Mouse (Mus musculus): ENCODE measurements at regions not wholly inside any gene's neighbourhood (a gene's known extent, or its start where the extent isn't known, plus 50 kb on each side); places are given as distances from the start of the nearest gene placed in this dataset.
"Not testable (repeated sequence)": the region's sequence is repeated elsewhere in the genome, so short reads cannot be mapped to it uniquely, and the experiment has no call there.

DNA sequence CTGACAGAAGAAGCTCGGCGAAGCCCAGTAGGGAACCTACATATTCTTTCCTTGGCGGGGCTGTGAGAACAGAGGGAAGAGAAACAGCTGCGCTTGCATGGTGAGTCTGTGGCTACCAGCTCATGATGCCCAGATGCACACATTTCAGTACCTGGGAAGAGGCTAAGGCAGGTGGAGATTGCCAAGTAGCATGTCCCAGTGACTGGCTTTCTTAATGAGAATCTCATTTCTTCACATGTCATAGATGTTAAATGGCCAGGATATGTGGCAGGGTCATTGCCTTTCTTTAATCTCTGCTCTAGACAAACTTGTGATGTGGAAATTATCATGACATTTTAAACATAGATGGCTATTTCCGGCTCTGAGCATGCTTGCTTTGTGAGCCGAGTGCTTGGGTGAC, 109.5 kb upstream of the Tns3 start:
- WGBS: 85% methylated on average over 6 of the region's 6 CpGs

DNA sequence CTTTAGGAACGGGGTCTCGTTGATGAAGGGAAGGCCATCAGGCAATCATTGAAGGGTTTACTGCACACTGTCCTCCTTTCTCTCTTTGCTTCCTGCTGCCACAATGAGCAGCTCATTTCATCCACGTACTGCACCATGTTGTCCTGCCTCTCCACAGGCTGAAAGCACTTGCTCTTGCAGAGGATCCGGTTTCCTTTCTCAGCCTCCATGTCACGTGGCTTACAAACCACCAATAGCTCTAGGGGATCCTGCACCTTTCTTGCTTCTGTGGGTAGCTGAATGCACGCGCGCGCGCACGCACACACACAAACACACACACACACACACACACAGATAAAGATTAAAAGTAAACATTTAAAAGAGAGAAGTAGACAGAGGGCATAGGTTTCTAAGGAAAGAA, 108.9 kb upstream of the Tns3 start:
- WGBS: 91% methylated on average over 11 of the region's 11 CpGs
- Histone ChIP-seq H3K4me3 (ENCODE audit: insufficient read depth, low read depth, low read length) (no peak overlapping the region), H3K4me1 (ENCODE audit: control insufficient read depth, insufficient read depth, low read length) (no peaks in the 10 kb centered on the region), H3K27ac (ENCODE audit: insufficient read depth, low read depth, low read length) (no peak overlapping the region)
- TF ChIP-seq POLR2A (IDR thresholded peaks at IDR 0.05; ENCODE audit: insufficient read depth, low read depth, low read length) (no peak), CTCF (IDR thresholded peaks at IDR 0.05; ENCODE audit: insufficient read depth, low read depth, low read length) (no peak)

More for the DNA sequence above, 109.5 kb upstream of the Tns3 start:
- Histone ChIP-seq H3K4me3 (ENCODE audit: insufficient read depth, low read depth, low read length) (no peak overlapping the region), H3K27ac (ENCODE audit: insufficient read depth, low read depth, low read length) (no peak overlapping the region), H3K4me1 (ENCODE audit: control insufficient read depth, insufficient read depth, low read length) (no peaks in the 10 kb centered on the region)
- TF ChIP-seq CTCF (IDR thresholded peaks at IDR 0.05; ENCODE audit: insufficient read depth, low read depth, low read length) (no peak), POLR2A (IDR thresholded peaks at IDR 0.05; ENCODE audit: insufficient read depth, low read depth, low read length) (no peak)

GRCm38 (mm10) chr11:8772541-8772940, 108.2 kb upstream of the Tns3 start:
- Histone ChIP-seq H3K27ac (ENCODE audit: insufficient read depth, low read depth, low read length) (no peak overlapping the region), H3K4me1 (ENCODE audit: control insufficient read depth, insufficient read depth, low read length) (no peaks in the 10 kb centered on the region), H3K4me3 (ENCODE audit: insufficient read depth, low read depth, low read length) (no peak overlapping the region)
- no peak for TF ChIP-seq POLR2A (IDR thresholded peaks at IDR 0.05; ENCODE audit: insufficient read depth, low read depth, low read length)
- no peak for TF ChIP-seq CTCF (IDR thresholded peaks at IDR 0.05; ENCODE audit: insufficient read depth, low read depth, low read length)
- WGBS: 73% methylated on average over 5 of the region's 5 CpGs

DNA sequence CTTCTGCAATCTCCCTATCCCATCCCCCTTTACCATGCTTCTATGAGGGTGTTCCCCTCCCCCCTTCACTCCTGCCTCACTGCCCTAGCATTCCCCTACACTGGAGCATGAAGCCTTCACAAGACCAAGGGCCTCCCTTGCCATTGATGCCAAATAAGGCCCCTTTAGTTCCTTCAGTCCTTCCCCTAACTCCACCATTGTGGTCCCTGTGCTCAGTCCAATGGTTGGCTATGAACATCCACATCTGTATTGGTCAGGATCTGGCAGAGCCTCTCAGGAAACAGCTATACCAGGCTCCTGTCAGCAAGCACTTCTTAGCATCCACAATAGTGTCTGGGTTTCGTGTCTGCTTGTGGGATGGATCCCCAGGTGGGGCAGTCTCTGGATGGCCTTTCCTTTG, 104.4 kb upstream of the Tns3 start:
- H3K4me3 ChIP-seq (ENCODE audit: insufficient read depth, low read depth, low read length); H3K27ac ChIP-seq (ENCODE audit: insufficient read depth, low read depth, low read length); H3K4me1 ChIP-seq (ENCODE audit: control insufficient read depth, insufficient read depth, low read length): not testable (repeated sequence)
- 96% methylated on average over 1 of the region's 1 CpGs for WGBS

DNA sequence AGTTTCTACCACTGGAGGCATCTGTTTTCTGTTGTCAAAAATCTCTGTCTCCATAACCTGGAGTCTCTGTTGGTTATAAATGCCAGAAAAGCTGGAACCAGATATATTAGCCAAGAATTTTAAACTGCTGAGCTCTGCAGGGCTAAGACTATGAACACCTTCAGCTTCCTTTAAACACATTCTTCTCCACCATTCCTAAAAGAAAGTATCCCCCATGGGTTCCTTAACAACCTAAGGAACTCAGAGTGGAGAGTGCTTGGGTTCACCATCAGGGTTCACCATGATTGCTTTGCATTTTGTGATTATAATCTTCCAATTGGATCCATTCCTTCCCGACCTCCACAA, 101.2 kb upstream of the Tns3 start:
- H3K4me3 ChIP-seq (ENCODE audit: insufficient read depth, low read depth, low read length): no peak overlapping the region
- 95% methylated on average over 1 of the region's 1 CpGs for WGBS

DNA sequence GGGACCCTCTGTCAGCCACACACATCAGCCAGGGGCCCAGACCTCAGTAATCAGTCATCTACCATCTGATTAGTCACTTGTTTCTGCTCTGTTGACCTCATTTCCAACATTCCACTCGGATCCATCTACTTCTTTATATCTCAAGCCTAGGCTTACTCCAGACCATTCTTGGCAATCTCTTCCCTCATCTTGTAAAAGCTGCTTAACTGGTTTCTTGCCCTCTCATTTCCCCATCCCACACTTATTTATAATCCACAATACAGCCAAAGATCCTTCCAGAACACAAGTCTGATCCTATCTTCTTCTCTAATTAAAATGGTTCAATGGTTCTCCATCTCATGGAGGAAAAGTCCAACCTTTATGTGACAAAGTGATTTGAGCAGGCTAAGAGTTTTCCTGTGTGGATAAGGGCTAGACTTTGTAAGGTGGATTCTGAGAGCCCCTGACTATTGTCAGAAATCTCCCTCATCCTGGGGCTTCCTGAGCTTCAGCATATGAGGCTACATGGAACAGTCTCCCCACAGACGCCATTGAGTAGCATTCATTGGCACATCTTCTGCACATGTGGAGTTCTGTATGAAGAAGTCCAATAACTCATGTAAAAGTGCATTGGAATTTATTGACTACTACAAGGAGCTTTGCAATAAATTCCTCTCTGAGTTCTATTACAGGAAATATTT, 100.7 kb upstream of the Tns3 start:
- no peak overlapping the region for H3K27ac ChIP-seq (ENCODE audit: insufficient read depth, low read depth, low read length)
- TF ChIP-seq POLR2A (IDR thresholded peaks at IDR 0.05; ENCODE audit: insufficient read depth, low read depth, low read length) (no peak), CTCF (IDR thresholded peaks at IDR 0.05; ENCODE audit: insufficient read depth, low read depth, low read length) (no peak)
- WGBS: 91% methylated on average over 2 of the region's 2 CpGs

More for the DNA sequence above, 101.2 kb upstream of the Tns3 start:
- H3K4me1 ChIP-seq (ENCODE audit: control insufficient read depth, insufficient read depth, low read length): peaks cover 2% of the 10 kb centered on the region; the same call in 1 of the 2 replicates
- H3K27ac ChIP-seq (ENCODE audit: insufficient read depth, low read depth, low read length): no peak overlapping the region
- TF ChIP-seq POLR2A (IDR thresholded peaks at IDR 0.05; ENCODE audit: insufficient read depth, low read depth, low read length) (no peak), CTCF (IDR thresholded peaks at IDR 0.05; ENCODE audit: insufficient read depth, low read depth, low read length) (no peak)

DNA sequence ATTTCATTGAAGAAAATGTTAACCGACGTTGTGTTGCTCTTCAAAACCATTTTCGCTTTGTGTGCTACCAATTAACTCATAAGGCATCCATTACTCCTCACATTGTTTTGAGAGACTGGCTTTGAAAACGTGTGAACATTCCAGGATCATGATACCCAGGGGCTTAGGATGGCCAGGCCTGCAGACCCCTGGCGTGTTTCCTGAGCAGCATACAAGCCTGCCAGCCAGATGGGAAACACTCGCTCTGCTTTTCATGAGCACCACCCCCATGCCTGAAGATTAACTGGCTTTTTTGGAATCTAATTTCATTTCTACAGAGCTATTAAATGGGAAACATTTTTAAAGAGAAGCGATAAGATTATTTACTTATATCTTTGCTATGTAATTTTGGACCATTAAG, 99.1 kb upstream of the Tns3 start:
- Histone ChIP-seq H3K4me1 (ENCODE audit: control insufficient read depth, insufficient read depth, low read length) (peaks cover 2% of the 10 kb centered on the region; the same call in 1 of the 2 replicates), H3K27ac (ENCODE audit: insufficient read depth, low read depth, low read length) (peak overlapping the region; percentile 57), H3K4me3 (ENCODE audit: insufficient read depth, low read depth, low read length) (no peak overlapping the region)
- 58% methylated on average over 7 of the region's 7 CpGs for WGBS
- TF ChIP-seq POLR2A (IDR thresholded peaks at IDR 0.05; ENCODE audit: insufficient read depth, low read depth, low read length): no peak
- TF ChIP-seq CTCF (IDR thresholded peaks at IDR 0.05; ENCODE audit: insufficient read depth, low read depth, low read length): no peak

More for the DNA sequence above, 100.7 kb upstream of the Tns3 start:
- Histone ChIP-seq H3K4me1 (ENCODE audit: control insufficient read depth, insufficient read depth, low read length) (peaks cover 2% of the 10 kb centered on the region; the same call in 1 of the 2 replicates), H3K4me3 (ENCODE audit: insufficient read depth, low read depth, low read length) (no peak overlapping the region)

DNA sequence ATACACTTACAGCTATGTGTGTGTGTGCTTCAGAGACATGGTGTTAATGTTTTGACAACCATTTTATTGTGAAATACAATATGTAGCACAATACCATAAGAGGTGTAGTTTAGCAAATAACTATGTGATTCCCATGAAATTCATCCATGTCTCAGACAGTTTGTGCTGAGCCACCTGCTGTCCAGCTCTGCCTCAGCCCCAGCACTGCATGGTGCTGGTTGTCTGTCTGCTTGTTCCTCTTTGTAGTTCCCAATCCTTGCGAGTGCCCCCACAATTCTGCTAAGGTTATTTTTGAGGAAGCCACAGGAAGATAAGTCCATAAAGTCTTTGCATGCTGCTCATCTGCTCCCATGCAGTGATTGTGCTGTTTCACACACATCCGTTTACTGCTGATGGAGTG, 97.8 kb upstream of the Tns3 start:
- TF ChIP-seq POLR2A (IDR thresholded peaks at IDR 0.05; ENCODE audit: insufficient read depth, low read depth, low read length) (no peak), CTCF (IDR thresholded peaks at IDR 0.05; ENCODE audit: insufficient read depth, low read depth, low read length) (no peak)

GRCm38 (mm10) chr11:8761626-8762025, 97.3 kb upstream of the Tns3 start:
- no peak overlapping the region for H3K27ac ChIP-seq (ENCODE audit: insufficient read depth, low read depth, low read length)
- peaks cover 2% of the 10 kb centered on the region; the same call in 1 of the 2 replicates for H3K4me1 ChIP-seq (ENCODE audit: control insufficient read depth, insufficient read depth, low read length)
- TF ChIP-seq POLR2A (IDR thresholded peaks at IDR 0.05; ENCODE audit: insufficient read depth, low read depth, low read length): no peak
- TF ChIP-seq CTCF (IDR thresholded peaks at IDR 0.05; ENCODE audit: insufficient read depth, low read depth, low read length): no peak
- no peak overlapping the region for H3K4me3 ChIP-seq (ENCODE audit: insufficient read depth, low read depth, low read length)

More for the DNA sequence above, 97.8 kb upstream of the Tns3 start:
- Histone ChIP-seq H3K4me3 (ENCODE audit: insufficient read depth, low read depth, low read length) (no peak overlapping the region), H3K4me1 (ENCODE audit: control insufficient read depth, insufficient read depth, low read length) (peaks cover 2% of the 10 kb centered on the region; the same call in 1 of the 2 replicates), H3K27ac (ENCODE audit: insufficient read depth, low read depth, low read length) (no peak overlapping the region)
- WGBS: 81% methylated on average over 2 of the region's 2 CpGs

- Histone ChIP-seq H3K27ac (ENCODE audit: insufficient read depth, low read depth, low read length) (no peak overlapping the region), H3K4me1 (ENCODE audit: control insufficient read depth, insufficient read depth, low read length) (peaks cover 2% of the 10 kb centered on the region; the same call in 1 of the 2 replicates), H3K4me3 (ENCODE audit: insufficient read depth, low read depth, low read length) (no peak overlapping the region)
- WGBS: 81% methylated on average over 1 of the region's 1 CpGs
- TF ChIP-seq POLR2A (IDR thresholded peaks at IDR 0.05; ENCODE audit: insufficient read depth, low read depth, low read length) (no peak), CTCF (IDR thresholded peaks at IDR 0.05; ENCODE audit: insufficient read depth, low read depth, low read length) (no peak)
These were observed 95.5 kb upstream of the Tns3 start for GRCm38 (mm10) chr11:8759858-8760257.

GRCm38 (mm10) chr11:8754508-8754907, 90.2 kb upstream of the Tns3 start:
- H3K27ac ChIP-seq (ENCODE audit: insufficient read depth, low read depth, low read length); H3K4me3 ChIP-seq (ENCODE audit: insufficient read depth, low read depth, low read length); H3K4me1 ChIP-seq (ENCODE audit: control insufficient read depth, insufficient read depth, low read length): not testable (repeated sequence)
- WGBS: 28% methylated on average over 2 of the region's 2 CpGs

DNA sequence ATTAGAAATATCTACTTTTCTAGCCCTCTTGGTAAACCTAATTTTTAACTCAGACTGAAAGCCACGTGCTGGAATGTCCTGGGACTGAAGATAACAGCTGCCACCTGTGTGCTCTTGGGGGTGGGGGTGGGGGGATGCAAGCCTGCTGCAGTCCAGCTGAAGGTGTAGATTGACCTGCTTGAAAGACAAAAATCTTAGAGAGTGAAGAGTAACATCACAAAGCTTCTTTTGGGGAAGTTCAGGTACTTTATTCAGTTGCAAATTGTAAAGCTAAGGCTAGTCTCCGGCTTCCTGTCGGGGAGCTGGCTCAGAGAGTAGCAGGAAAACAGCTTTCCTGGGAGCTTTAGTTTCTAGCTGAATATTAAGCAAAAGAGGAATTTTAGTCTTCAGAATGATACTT, 71.4 kb upstream of the Tns3 start:
- WGBS: 91% methylated on average over 3 of the region's 3 CpGs
- H3K4me1 ChIP-seq (ENCODE audit: control insufficient read depth, insufficient read depth, low read length); H3K27ac ChIP-seq (ENCODE audit: insufficient read depth, low read depth, low read length); H3K4me3 ChIP-seq (ENCODE audit: insufficient read depth, low read depth, low read length): not testable (repeated sequence)

All from olfactory bulb, adult 2 months (tissue).